Mouse (Mus musculus) neural tube, embryonic 10.5 days (tissue): ENCODE measurements at regions not wholly inside any gene's neighbourhood (a gene's known extent, or its start where the extent isn't known, plus 50 kb on each side); places are given as distances from the start of the nearest gene placed in this dataset.
"Not testable (repeated sequence)": the region's sequence is repeated elsewhere in the genome, so short reads cannot be mapped to it uniquely, and the experiment has no call there.

Experiments used
- DNase-seq: peaks from one replicate; pipeline ENCODE4 v3.0.0-alpha.2; 2017; ENCODE audit warnings: low spot score; ENCODE audit errors: extremely low spot score

DNA sequence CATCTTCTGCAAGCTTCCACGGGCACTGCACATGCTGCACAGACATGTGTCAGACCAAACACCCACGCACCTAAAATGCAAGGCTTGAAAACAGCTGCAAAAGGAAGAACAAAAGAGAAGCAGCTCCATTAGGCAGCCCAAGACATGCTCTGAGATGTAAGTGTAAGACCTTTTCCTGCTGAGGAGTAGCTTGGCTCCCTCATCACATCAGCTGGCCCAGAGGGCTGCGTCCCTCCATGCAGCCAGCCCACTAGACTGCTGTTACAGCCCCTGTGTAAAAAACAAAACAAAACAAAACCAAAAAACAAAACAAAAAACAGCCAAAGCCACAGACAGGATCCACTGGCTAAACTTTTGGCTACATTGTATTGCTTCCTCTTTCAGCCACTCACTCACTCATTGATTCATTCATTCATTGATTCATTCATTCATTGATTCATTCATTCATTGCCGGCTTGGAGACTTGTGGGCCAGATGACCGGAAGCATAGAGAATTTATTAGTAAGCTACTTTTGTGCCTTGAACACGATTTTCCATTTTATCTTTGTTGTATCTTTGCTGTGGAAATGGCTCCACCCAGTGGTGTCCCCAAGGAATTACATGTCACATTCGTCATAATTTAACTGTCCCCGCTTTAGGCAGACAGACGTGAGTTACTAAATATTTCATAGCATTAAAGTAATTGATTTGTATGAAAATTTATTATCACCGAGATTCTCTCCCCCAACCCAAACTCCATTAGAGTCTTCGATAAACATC, 133.7 kb upstream of the Dapk1 start:
- peak; percentile 67 for DNase-seq

DNA sequence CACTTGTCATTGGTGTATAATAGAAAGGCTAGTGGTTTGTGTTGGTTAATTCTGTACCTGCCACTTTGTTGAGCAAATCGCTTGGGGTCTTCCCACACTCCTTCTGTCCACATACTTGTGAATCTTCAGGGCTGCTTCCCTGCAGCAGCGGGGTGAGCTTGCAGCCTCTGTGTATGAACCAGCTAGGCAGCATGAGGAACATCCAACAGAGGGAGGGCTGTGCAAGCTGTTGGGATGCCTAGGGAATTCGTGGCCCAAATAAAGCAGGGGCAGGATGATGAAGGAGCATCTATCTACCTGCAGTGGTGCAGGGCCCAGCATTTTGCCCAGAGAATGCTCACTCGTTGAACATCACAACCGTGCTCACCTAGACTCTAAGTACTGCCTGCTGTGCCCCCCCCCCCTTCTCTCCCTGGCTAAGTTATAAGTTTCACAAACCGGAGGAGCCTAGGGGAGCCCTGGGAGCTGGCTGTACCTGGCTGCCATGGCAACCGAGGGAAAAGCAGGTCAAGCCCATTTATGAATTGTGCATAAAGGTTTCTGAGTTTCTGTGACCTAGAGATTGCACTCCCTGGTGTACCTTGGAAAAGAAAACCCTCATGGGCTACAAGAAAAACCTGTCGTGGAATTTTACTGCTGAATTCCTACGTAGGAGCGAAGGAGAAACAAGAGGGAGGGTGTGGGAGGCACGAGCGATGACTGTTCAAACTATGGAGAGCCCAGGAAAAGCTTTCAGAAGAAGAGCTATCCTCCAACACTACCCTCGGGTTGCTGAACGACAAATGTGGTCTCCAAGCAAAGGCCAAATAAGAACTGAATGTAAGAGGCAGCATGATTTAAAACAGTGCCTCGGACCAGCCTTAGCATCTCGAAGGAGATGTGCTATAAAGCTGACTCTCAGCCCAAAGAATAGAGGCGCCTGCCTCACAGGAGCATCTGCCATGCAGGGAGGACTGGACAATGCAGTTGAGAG, 131.0 kb upstream of the Dapk1 start:
- DNase-seq, result no peak

DNA sequence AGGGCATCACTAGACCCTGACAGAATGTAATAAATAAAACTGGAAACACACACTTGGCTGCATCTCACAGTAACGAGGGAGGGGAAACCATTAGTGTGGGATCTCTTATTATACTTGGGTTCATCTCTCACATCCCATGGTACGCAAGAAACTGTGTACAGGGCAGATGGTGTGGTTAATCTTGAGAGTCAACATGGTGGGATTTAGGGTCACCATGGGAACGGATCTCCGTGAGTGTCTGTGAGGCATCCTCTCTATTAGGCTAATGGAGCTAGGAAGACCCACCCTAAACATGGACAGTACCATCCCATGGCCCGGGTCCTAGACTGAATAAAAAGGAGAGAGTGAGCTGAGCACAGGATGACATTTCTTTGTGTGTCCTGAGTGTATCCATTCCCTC, 130.1 kb upstream of the Dapk1 start:
- DNase-seq, result no peak

DNA sequence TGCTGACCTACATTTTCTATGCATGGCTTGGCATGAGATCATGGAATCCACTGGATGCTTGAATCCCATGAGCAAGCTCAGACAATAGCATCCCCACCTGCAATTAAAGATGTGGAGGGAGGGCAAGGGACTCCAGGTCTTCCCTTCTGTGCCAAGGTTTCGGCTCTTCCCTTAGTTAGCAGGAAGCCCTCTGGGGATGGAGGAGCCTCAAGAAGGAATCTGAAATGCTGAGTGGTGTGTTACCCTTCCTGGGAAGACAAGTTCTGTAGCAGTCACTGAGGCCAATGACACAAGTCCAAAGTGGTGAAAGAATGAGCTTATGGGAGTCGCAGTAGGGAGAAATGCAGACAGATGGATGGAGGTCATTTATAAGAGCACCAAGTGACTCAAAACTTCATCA, 125.4 kb upstream of the Dapk1 start:
- DNase-seq, result no peak

DNA sequence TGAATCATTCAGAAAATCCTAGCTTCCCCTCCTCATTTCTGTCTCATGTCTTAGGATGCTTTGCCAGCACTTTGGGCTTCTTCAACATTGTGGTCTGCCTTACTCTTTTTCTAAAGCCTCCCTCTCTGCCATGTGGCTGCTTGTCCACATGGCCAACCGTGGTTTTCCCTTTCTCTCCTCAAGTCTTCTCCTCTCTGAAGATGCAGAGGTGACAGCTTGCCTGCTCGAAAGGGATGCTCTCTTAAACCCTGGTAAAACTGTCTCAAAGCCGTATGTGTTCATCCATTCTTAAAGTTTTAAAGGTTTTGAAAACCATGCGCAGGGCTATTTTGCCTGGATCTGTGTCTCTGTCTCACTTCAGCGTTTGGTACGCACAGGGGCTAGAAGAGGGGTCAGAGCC, 123.4 kb upstream of the Dapk1 start:
- DNase-seq, result no peak

DNA sequence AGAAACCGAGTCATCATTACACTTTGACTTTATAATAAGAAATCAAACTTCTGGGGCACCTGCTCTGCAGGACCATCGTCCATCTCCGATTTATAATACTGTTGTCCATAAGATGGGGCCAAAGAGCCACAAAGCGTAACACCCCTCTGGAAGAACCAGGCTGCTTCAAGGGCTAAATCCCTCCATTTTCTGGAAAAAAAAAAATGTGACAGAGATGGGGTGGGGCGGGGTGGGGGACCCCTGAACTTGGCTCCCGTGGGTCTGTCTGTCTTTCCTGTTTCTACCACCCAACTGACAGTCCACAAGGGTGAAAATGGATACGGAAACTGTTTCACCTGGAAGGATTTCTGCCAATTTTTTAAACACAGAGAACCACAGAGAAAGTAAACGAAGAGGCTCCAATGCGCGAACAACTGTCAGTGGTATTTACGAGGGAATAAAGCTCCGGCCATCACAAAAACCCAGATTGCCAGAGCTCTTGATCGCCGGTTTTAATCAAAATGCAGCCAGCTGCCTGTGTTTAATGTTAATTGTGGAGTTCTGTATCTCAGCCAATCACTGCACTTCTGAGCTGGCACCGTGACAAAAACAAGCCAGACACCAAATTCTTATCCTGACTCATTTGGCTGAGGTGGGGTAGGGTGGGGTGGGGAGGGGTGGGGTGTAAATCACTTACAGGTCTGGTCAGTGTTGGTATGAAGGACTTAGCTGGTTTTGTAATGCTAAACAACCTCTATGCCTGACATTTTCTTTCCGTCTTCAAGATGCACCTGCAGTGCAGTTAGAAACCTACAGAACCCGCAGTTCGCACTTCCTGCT, 122.5 kb upstream of the Dapk1 start:
- DNase-seq, result peak; percentile 29

DNA sequence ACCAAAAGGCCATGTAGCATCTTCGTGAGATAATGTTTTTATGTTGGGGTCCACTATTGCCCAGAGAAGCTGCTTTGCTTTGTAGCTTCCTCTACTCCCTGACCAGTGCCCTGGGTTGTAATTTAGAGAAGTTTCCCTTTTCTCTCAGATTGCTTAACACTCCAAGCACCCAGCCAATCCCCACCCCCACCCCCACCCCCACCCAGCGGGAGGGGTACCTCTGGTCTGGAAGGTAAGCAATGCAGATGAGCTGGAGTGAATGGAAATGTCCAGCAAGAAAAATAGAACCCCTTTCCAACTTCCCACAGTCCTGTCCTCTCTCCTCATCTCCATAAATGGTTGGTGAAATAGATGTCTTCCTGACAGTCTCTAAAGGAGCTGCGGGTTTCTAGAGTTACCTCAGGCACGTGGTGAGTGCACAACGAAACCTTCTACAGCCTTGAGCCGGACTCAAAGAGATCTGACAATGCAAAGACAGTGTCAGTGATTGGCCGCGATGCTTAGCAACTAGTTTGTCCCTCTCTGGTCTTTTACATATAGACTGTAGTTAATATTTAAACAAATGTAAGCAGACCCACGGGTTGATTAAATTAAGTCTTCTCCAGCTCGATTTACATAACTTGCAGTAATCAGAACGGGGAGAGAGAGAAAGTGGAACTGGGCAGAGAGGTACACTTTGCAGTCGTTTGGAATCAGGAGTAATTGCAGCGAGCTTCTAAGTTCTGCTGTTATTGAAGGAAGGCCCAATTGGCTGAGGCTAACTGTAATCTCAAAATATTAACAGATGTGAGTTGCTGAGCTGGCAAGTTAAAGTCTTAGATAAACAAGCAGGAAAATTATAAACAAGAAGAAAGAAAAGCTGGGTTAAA, 121.7 kb upstream of the Dapk1 start:
- DNase-seq, result no peak

DNA sequence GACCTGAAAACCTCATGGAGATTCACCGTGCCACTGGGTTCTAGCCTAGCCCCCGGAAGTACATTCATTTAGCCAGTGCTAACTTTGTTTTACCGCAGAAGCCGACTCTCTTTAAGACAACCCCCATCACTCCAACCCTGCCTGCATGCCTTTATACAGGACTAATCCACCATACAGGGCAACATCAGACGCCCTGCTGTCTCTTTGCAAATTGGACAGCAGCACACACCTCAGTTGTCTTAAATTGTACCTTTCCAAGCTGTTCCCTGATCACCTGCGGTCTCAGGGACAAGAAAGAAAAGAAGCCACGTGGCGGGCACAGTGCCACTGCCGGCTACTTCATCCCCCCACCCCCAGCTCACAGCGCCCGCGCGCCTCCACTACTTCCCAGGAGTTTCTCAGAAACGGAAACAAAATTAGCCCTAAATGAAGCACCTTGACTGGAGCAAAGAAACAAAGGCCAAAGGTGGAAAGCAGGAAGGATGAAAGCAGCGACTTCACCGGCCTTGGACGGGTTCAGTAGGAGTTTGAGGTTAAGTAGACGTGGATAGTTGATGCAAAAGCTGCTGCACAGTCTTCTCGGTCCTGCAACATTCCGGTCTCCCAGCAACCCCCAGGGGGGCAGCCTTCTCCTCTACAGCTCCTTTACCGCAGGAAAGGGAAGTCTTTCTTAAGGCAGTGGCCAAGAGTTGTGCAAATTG, 120.9 kb upstream of the Dapk1 start:
- peak; percentile 44 for DNase-seq

DNA sequence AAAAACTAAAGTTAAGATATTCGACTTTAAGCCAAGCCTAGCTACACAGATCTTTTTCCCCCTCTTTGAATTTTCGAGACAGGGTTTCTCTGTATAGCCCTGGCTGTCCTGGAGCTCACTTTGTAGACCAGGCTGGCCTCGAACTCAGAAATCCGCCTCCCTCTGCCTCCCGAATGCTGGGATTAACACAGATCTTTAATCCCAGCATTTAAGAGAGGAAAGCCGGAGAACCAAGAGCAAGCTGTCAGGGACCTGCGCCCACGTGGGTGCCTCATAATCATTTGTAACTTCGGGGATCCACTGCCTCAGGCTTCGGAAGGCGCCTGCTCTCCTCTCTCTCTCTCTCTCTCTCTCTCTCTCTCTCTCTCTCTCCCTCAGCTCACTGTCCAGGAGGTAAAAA, 120.3 kb upstream of the Dapk1 start:
- not testable (repeated sequence) for DNase-seq

DNA sequence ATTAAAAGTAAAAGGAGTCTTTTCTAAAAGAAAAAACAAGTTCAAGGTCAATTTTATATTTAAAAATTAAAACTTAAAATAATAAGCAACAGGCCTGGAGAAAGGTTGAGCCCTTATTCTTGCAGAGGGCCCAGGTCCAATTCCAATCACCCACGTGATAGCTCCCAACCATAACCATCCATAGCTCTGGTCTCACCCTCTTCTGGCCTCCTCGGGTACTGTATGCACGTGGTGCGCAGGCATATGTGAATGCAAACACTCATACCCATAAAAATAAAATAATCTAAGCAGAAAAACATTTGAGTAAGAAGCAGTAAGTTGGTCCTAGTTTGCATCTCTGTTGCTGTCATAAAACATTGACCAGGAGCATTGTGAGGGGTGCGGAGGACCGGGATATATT, 119.8 kb upstream of the Dapk1 start:
- no peak for DNase-seq

DNA sequence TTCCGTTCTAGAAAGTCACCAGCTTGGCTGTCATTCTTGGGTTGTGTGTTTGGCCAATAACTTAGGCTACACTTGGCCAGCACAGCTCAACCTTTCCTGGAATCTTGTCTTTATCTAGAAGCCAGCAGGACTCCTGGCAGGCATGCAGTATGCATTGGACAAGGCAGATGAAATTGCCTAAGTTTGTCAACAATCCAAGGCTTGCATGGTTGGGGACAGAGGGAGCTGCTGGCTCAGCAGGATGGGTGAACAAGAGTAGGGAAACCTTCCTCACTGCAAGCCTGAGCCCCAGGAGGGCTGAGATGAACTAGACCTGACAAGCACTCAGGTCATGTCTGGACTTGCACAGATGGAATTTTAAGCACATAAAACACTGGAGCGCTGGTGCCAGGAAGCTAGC, 115.6 kb upstream of the Dapk1 start:
- DNase-seq, result no peak

DNA sequence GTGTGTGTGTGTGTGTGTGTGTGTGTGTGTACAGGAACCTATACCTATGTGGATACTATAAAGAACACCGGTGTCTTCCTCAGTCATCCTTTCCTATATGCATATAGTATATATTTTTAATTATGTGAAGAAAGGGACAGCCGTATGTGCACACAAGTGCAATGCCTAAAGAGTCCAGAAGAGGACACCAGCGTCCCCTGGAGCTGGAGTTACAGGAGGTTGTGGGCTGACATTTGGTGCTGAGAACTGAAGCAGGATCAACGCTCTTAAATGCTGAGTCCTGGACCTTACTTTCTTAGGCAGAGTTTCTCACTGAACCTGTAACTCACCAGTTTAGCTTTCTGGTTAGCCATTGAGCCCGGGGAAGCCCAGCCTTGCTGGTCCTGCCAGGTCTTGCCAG, 114.9 kb upstream of the Dapk1 start:
- no peak for DNase-seq

DNA sequence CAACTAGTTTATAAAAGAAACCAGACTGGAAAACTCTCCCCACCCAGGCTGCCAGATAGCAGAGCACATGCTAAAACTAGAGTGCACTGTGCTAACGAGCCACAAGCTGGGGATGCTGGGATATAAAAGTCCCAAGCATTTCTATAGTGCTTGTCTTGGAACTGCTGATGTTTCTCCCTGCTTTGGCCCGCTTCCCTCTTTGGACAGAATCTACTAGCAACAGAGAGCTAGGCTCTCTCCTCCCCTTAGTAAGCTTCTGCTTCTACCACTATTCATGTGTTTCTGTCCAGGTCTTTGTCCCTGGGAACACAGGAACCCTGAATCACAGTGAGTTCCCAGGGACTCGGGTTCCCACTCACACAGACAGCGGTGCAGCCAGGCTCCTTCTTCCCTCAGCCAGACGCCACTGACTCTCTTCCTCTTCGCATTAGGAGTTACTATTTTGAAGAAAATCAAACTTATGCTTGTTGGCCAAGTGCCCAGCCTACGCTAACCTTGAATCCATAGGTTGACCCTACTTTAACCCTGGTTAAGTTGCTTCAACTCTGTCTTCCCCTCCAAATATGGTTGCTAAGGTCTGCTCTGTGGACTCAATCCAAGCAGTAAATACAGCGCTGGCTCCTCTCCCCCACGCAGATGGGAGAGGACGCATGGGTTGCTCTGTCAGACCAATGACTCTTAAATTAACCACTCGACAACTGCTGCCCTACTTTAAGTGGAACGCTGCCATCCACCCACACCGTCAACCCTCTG, 113.4 kb upstream of the Dapk1 start:
- no peak for DNase-seq

DNA sequence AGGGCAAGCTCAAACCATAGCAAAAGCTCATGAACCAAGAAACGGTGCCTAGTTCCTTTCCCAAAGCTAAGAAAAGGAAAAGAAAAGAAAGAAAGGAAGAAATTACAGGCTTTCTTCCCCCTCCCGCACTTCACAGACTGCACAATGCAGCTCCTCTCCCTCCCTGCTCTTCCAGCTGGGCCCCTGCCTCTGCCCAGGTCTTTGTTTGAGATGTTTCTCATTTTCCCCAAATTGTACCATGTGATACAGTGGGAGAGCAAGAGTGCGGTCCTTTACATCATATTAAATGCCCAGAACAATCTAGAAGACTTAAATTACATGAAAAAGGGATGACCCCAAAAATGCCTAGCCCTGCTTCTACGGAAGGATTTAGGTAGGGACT, 112.9 kb upstream of the Dapk1 start:
- no peak for DNase-seq

DNA sequence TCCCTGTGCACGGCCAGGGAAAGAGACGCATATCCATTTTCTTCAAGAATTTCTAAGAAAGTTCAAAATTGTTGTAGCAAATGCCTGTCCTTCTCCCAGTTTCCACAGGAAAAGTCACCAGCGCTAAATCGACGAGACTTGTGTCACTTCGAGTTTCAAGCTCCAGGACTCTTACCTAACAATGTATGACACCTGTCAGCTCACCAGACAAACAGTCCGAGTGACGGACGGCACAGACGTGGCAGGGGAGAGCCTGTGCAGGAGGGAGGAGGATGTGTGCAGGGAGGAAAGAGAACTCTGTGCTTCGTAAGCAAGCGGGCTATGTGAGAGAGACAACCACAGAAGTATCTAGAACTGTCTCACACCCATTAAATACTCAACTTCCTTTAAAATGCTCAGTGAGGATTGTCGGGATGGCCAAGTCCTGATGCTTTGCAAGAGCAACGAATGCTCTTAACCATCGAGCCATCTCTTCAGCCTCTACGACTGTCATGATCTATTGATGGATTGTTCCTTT, 109.7 kb upstream of the Dapk1 start:
- no peak for DNase-seq

DNA sequence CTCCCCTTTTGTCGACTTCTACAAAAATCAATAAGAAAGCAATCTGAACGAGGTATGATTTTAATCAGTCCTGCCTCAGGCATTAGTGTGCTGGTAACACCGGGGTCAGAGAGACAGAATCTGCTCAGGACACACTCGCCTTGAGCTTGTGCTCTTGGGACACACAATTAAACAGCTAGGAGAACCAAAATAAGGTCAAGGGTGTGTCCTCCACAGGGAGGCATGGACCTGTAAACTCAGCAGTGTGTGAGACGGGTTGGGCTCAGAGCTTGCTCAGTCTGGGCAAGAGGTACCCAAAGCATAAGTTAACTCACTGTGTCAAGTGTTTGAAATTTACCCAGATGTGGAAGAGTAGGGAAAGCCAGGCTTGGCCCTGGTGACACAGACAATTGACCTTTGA, 107.9 kb upstream of the Dapk1 start:
- no peak for DNase-seq

DNA sequence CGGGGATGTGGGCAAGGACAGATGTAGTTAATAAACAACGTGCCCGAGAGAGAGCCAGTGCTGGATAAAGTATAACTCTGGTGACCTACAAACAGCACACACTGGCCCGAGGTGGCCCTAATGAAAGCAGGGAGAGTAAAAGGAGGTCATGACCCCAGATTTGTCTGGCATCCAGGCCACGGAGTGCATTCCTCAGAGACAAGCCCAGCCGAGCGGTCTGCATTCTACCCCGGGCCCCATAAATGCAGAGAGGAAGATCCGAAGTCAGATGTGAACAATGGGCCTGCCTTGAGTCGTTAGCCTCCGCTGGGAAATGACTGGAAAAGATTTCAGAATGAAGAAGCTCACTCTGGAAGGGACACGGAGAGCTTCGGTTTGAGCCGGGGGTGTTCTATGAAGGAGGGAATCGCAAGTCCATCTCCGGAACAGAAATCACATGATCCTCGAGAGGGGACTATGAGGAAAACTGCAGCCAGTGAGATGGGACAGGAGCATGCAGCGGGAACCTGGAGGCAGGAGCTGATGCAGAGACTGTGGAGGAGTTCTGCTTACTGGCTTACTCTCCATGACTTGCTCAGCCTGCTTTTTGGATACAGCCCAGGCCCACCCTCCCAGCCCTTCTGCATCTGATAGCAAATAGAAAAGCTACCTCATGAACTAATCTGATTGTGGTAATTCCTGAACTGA, 103.9 kb upstream of the Dapk1 start:
- DNase-seq, result peak; percentile 48

DNA sequence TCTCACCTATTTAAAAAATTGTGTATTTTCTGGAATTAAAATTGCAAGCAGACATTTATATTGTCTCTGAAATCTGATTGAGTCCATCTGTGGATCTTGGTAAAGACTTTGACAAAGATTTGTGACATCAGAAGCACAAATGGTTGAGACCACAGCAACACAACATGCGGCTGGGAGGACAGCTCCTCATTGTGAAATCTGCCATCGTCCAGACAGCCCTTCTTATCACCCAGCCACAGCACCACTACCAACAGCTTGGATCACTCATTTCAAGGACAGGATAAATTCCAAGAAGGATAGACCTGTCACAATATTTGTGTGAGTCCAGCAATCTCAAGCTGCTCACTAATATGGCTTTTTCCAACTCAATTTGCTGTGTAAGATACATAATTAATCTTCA, 97.6 kb upstream of the Dapk1 start:
- no peak for DNase-seq

DNA sequence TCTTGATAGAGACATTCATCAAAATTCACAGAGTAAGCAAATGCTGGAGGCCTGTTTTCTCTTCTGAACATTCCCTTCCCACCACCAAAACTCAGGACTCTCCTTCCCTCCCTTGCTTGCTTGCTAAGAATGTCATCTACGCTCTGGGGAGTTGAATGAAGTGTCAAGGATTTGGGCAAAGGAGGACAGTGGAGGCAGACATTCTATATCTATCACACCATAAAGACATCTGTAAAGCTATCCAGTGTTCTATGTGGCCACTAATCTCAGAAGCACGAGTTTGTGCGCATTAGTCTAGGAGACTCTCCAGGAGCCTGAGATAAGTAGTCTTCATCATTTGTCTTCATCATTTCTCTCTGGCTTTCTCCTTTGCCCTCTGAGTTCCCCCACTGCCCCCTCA, 94.1 kb upstream of the Dapk1 start:
- DNase-seq, result no peak
